Mouse (Mus musculus) kidney, postnatal 36 days (tissue): ENCODE data around the gene Prkrip1.
A peak's percentile ranks its signal among the peaks of the same experiment; 100 is the strongest.

Source experiments
- DNase-seq, 2 experiments: peaks; one replicate each; pipeline ENCODE4 v3.0.0; 2021 to 2022; ENCODE audit warnings: mixed read lengths in 2 of 2

Gene Prkrip1

GRCm38 (mm10) chr5:136198474-136199391 is at the start of gene Prkrip1:
Prkrip1 (minus strand) TSS chr5:136198963.
- DNase-seq, result peak; percentile 92 to 95

GRCm38 (mm10) chr5:136248441-136248840 is 49.7 kb upstream of the Prkrip1 start:
- peak in 1 of 2 experiments; percentile 20 for DNase-seq

GRCm38 (mm10) chr5:136246452-136246838 is 47.7 kb upstream of the Prkrip1 start, which contains the start of gene Sh2b2:
Sh2b2 (minus strand) TSS chr5:136246556.
- DNase-seq, result no peak

- no peak for DNase-seq
Observed at GRCm38 (mm10) chr5:136245541-136246451, 47.0 kb upstream of the Prkrip1 start.

DNA sequence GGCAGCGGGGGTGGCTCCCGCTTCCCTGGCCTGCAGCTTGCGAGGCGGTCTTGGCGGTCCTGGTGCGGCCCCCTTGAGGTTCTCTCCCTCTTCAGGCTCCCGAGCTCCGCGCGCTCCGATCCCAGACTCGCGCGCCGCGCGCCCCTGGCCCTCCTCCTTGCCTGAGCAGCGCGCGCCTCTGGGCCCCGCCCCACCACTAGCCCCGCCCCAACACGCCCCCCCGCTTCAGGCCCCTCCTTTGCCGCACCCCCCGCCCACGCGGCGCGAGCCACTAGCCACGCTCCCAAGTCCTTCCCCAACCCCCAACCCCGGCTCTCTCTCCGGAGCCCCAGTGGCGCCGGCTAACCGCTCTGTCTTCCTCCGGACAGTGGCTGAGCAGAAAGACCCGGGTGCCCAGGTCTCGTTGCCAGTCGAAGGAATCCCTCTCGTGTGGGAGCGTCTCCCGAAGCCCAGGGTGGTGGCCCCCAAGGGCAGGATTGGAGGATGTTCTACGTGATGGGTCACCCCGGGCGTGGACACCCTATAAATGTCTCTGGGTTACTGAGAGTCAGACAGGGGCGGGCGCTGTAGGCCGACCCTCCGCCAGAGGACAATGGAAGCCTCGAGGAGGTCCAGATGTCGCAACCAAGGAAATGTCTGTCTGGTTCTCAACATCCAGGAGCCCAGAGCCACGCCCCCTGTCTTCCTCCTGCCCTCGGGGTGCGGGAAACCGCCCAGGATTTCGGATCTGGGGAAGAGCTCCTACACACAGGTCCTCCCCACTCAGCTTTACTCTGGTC is 46.2 kb upstream of the Prkrip1 start:
- DNase-seq, result peak; percentile 78 to 88

- peak; percentile 7 to 33 for DNase-seq
Observed at GRCm38 (mm10) chr5:136243851-136244761, 45.3 kb upstream of the Prkrip1 start.

- no peak for DNase-seq
Observed at GRCm38 (mm10) chr5:136241161-136241560, 42.4 kb upstream of the Prkrip1 start.

- no peak for DNase-seq
Observed at GRCm38 (mm10) chr5:136240381-136240780, 41.6 kb upstream of the Prkrip1 start.

- peak; percentile 11 to 39 for DNase-seq
Observed at GRCm38 (mm10) chr5:136237607-136238006, 38.8 kb upstream of the Prkrip1 start.

- no peak for DNase-seq
Observed at GRCm38 (mm10) chr5:136236611-136237010, 37.8 kb upstream of the Prkrip1 start.

GRCm38 (mm10) chr5:136230348-136231035 is 31.7 kb upstream of the Prkrip1 start:
- no peak for DNase-seq

- DNase-seq, result no peak
Observed at GRCm38 (mm10) chr5:136226246-136226876, 27.6 kb upstream of the Prkrip1 start.

DNA sequence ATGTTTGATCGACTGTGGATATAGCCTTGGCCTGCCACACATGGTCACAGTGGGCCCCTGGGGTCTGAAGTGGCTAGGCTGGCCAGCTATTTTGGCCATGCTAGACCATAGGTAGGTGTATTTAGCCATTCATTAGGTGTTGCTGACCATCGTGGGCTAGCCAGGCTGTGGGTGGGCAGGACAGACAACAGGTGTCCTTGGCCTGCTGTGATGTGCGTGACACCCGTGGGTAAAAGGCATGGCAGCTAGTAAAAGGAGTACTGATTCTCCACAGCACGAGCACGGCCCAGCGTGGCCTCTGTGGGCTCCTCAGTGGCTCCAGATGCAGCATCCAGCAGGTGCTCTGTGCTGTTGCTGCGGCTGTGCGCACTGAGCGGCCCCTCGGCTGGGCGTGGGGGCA is 19.8 kb upstream of the Prkrip1 start:
- no peak for DNase-seq

DNA sequence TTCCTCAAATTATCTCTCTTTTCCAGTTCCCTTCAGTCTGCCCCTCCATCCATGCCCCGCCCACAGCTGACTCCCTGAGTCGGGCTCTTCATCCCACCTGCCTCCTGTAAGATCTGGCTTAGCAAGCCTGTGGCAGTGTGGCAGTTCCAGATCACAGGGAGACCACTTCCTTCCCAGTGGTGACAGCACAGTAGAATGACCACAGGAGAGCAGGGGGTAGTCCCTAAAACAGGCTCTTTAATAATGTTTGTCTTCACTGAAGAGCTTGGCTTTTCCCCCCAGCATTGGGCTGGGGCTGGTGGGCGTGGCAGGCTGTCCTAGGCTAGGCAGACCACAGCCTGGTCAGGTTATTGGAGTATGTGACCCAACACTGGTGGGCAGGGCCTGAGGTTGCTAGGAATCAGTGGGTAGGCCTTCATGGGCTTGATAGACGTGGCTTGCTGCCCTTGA is 19.2 kb upstream of the Prkrip1 start:
- DNase-seq, result no peak

GRCm38 (mm10) chr5:136217004-136217665 is 18.4 kb upstream of the Prkrip1 start:
- no peak for DNase-seq

- peak in 1 of 2 experiments; percentile 13 for DNase-seq
Observed at GRCm38 (mm10) chr5:136215958-136216357, 17.2 kb upstream of the Prkrip1 start.

DNA sequence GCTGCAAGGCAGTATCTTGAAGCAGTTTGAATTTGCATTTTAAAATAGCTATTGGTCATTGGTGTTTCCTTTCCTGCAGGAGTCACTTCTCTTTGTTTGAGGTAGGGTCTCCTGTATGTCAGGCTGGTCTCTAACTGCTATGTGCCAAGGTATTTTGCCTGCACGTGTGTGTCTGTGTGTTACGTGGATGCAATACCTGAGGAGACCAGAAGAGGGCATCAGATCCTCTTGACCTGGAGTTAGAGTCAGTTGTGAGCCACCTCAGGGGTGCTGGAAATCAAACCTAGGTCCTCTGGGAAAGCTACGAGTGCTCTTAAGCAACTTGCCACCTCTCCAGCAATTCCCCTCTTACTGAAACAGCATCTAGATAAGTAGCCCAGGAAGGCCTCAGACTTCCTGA is 16.4 kb upstream of the Prkrip1 start:
- DNase-seq, result no peak

GRCm38 (mm10) chr5:136213716-136214115 is 15.0 kb upstream of the Prkrip1 start:
- DNase-seq, result no peak

GRCm38 (mm10) chr5:136212716-136213115 is 14.0 kb upstream of the Prkrip1 start:
- DNase-seq, result no peak
